Mouse (Mus musculus): ENCODE data around the gene Stt3b.
A peak's percentile ranks its signal among the peaks of the same experiment; 100 is the strongest.

Gene Stt3b

GRCm38 (mm10) chr9:115261456-115261855, 48.8 kb downstream of the Stt3b start:
- DNase-seq: peak in 1 of 2 experiments; percentile 29

GRCm38 (mm10) chr9:115260464-115260863, 49.8 kb downstream of the Stt3b start:
- DNase-seq: no peak

GRCm38 (mm10) chr9:115259866-115260265, 50.4 kb downstream of the Stt3b start:
- no peak for DNase-seq

GRCm38 (mm10) chr9:115257733-115258286, 52.4 kb downstream of the Stt3b start:
- no peak for DNase-seq

GRCm38 (mm10) chr9:115249145-115249544, 61.1 kb downstream of the Stt3b start:
- DNase-seq: no peak

- DNase-seq: no peak
Measured at GRCm38 (mm10) chr9:115245092-115245491, 65.1 kb downstream of the Stt3b start.

GRCm38 (mm10) chr9:115243630-115244029, 66.6 kb downstream of the Stt3b start:
- no peak for DNase-seq

GRCm38 (mm10) chr9:115239861-115240260, 70.4 kb downstream of the Stt3b start:
- no peak for DNase-seq

- no peak for DNase-seq
Measured at GRCm38 (mm10) chr9:115237943-115238342, 72.3 kb downstream of the Stt3b start.

GRCm38 (mm10) chr9:115236352-115236841, 73.8 kb downstream of the Stt3b start:
- DNase-seq: no peak

- DNase-seq: no peak
Measured at GRCm38 (mm10) chr9:115234561-115234960, 75.7 kb downstream of the Stt3b start.

- peak in 1 of 2 experiments; percentile 34 for DNase-seq
Measured at GRCm38 (mm10) chr9:115233721-115234120, 76.5 kb downstream of the Stt3b start.

- no peak for DNase-seq
Measured at GRCm38 (mm10) chr9:115231476-115231875, 78.7 kb downstream of the Stt3b start.

- DNase-seq: no peak
Measured at GRCm38 (mm10) chr9:115230141-115230540, 80.1 kb downstream of the Stt3b start.

GRCm38 (mm10) chr9:115229676-115230075, 80.5 kb downstream of the Stt3b start:
- DNase-seq: no peak

- no peak for DNase-seq
Measured at GRCm38 (mm10) chr9:115229145-115229544, 81.1 kb downstream of the Stt3b start.

- DNase-seq: no peak
Measured at GRCm38 (mm10) chr9:115224744-115225354, 85.4 kb downstream of the Stt3b start.

- no peak for DNase-seq
Measured at GRCm38 (mm10) chr9:115221265-115221664, 89.0 kb downstream of the Stt3b start.

GRCm38 (mm10) chr9:115220466-115220865, 89.8 kb downstream of the Stt3b start:
- DNase-seq: no peak

- no peak for DNase-seq
Measured at GRCm38 (mm10) chr9:115217984-115218383, 92.2 kb downstream of the Stt3b start.

GRCm38 (mm10) chr9:115215830-115216701, 94.2 kb downstream of the Stt3b start:
- no peak for DNase-seq

GRCm38 (mm10) chr9:115214572-115215571, 95.3 kb downstream of the Stt3b start:
- no peak for DNase-seq
